Mouse (Mus musculus) liver, adult 2 months (tissue): ENCODE data around the gene Mboat2.

Experiments used
- CTCF ChIP-seq: fragments of 200-500 bp; IDR thresholded peaks from 2 replicates; pipeline ENCODE4 v1.5.1; 2011; ENCODE audit warnings: low read depth, low read length, control low read depth
- POLR2A ChIP-seq: fragments of 200-500 bp; IDR thresholded peaks from 2 replicates; pipeline ENCODE4 v1.6.1; 2011; ENCODE audit warnings: low read length, control low read depth; ENCODE audit not compliant: insufficient read depth; ENCODE audit errors: extremely low read depth

DNA sequence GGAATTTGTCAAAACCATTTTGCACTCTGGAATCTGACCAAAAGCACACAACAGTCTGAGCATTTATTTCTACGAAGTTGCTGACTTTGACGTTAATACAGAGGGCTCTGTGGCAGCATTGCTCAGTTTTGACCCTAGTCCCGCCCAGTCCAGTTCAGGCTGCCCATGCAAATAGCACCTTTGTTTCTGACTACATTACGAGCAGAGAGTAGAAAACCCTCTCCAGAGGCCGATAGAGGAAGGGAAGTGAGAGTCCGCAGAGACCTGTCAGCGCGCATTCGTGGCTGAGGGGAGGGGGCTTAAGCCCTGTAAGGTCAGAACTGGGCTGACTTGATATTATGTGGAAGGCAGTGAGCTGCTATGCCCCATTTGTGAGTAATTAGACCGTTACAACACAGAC lies 69.0 kb downstream of the Mboat2 start:
- TF ChIP-seq POLR2A, result no peak
- TF ChIP-seq CTCF, result no peak
